Comparison of ENCODE assay signal across 7 mouse cellular contexts in genomic region chr17:73108888-73109259, GRCm38 (mm10). TPM values are rescaled to one million over a fixed set of nuclear protein-coding genes. Genes with fewer than 3 reads are reported as not detected.
DNase-seq lines count a peak whose midpoint lies in the region; ATAC-seq and TF ChIP-seq lines count a peak whose summit lies in the region.

No protein-coding gene starts in this region.

- H3K27ac ChIP-seq in neural tube, embryonic 11.5 days (ENCODE audit: low read depth, low read length): no peak overlapping the region
- H3K27ac ChIP-seq in forebrain, embryonic 15.5 days (replicated peaks): no peak overlapping the region
- H3K27ac ChIP-seq in liver, embryonic 13.5 days: no peak overlapping the region
- H3K27ac ChIP-seq in stomach, postnatal 0 days (replicated peaks): no peak overlapping the region

- peaks cover 3% of the 10 kb centered on the region; the same call in 1 of the 2 replicates for H3K4me1 ChIP-seq in neural tube, embryonic 11.5 days (ENCODE audit: control insufficient read depth, insufficient read depth, low read length)
- peaks cover 16% of the 10 kb centered on the region for H3K4me1 ChIP-seq in forebrain, embryonic 15.5 days
- peaks cover 24% of the 10 kb centered on the region for H3K4me1 ChIP-seq in liver, embryonic 13.5 days (replicated peaks)
- peaks cover 2% of the 10 kb centered on the region; the same call in 1 of the 2 replicates for H3K4me1 ChIP-seq in stomach, postnatal 0 days (replicated peaks; ENCODE audit: control insufficient read depth, insufficient read depth)

- no peak for DNase-seq in neural tube, embryonic 11.5 days (ENCODE audit: low spot score)
- DNase-seq in neural tube, embryonic 10.5 days (ENCODE audit: extremely low spot score, low spot score): no peak
- no peak for DNase-seq in liver, embryonic 13.5 days
- DNase-seq in stomach, postnatal 0 days (ENCODE audit: low spot score): no peak
- DNase-seq in kidney, postnatal 25 days: no peak
- no peak for DNase-seq in cerebellum, adult 9-11 months

- peak overlapping the region; percentile 76 for H3K4me3 ChIP-seq in neural tube, embryonic 11.5 days (ENCODE audit: low read depth, low read length)
- peak overlapping the region; percentile 90 for H3K4me3 ChIP-seq in forebrain, embryonic 15.5 days
- peak overlapping the region; percentile 84 for H3K4me3 ChIP-seq in liver, embryonic 13.5 days (replicated peaks)
- peak overlapping the region; percentile 90; the same call in 1 of the 2 replicates for H3K4me3 ChIP-seq in stomach, postnatal 0 days (ENCODE audit: low read depth, low read length)

- no peak for TF ChIP-seq CTCF in stomach, postnatal 0 days (IDR thresholded peaks at IDR 0.05; ENCODE audit: low read depth)

- TF ChIP-seq EP300 in stomach, postnatal 0 days (optimal IDR thresholded peaks at IDR 0.05): no peak

- ATAC-seq in neural tube, embryonic 11.5 days (ENCODE audit: insufficient read depth, low FRiP score, low TSS enrichment): no peak
- ATAC-seq in forebrain, embryonic 15.5 days (replicated peaks): no peak
- no peak for ATAC-seq in liver, embryonic 13.5 days (ENCODE audit: low read depth)
- no peak for ATAC-seq in stomach, postnatal 0 days (ENCODE audit: low FRiP score, low TSS enrichment)

- 90% methylated on average over 7 of the region's 7 CpGs for WGBS in neural tube, embryonic 11.5 days
- WGBS in forebrain, embryonic 15.5 days: 82% methylated on average over 7 of the region's 7 CpGs
- WGBS in liver, embryonic 13.5 days (ENCODE audit: insufficient replicate concordance): 64% methylated on average over 7 of the region's 7 CpGs
- 60% methylated on average over 7 of the region's 7 CpGs for WGBS in stomach, postnatal 0 days

- no peaks in the 10 kb centered on the region for H3K27me3 ChIP-seq in neural tube, embryonic 11.5 days (ENCODE audit: control insufficient read depth, insufficient read depth, low read length)
- no peaks in the 10 kb centered on the region for H3K27me3 ChIP-seq in forebrain, embryonic 15.5 days
- H3K27me3 ChIP-seq in liver, embryonic 13.5 days: no peaks in the 10 kb centered on the region
- no peaks in the 10 kb centered on the region for H3K27me3 ChIP-seq in stomach, postnatal 0 days (ENCODE audit: control insufficient read depth, insufficient read depth, low read length)

- H3K9ac ChIP-seq in neural tube, embryonic 11.5 days (ENCODE audit: low read length): peak overlapping the region; percentile 86; the same call in 1 of the 2 replicates
- no peak overlapping the region; the same call in 1 of the 2 replicates for H3K9ac ChIP-seq in forebrain, embryonic 15.5 days (replicated peaks)
- H3K9ac ChIP-seq in liver, embryonic 13.5 days: no peak overlapping the region
- no peak overlapping the region for H3K9ac ChIP-seq in stomach, postnatal 0 days (ENCODE audit: low read length)

- no peak overlapping the region; the same call in 1 of the 2 replicates for H3K4me2 ChIP-seq in neural tube, embryonic 11.5 days (ENCODE audit: low read depth)
- peak overlapping the region; percentile 85 for H3K4me2 ChIP-seq in forebrain, embryonic 15.5 days (replicated peaks)
- peak overlapping the region; percentile 98 for H3K4me2 ChIP-seq in liver, embryonic 13.5 days
- H3K4me2 ChIP-seq in stomach, postnatal 0 days (replicated peaks; ENCODE audit: low read depth): peak overlapping the region; percentile 98

- H3K9me3 ChIP-seq in neural tube, embryonic 11.5 days (ENCODE audit: control insufficient read depth, low read length): no peaks in the 10 kb centered on the region
- no peaks in the 10 kb centered on the region for H3K9me3 ChIP-seq in forebrain, embryonic 15.5 days
- no peaks in the 10 kb centered on the region for H3K9me3 ChIP-seq in liver, embryonic 13.5 days (replicated peaks)
- no peaks in the 10 kb centered on the region for H3K9me3 ChIP-seq in stomach, postnatal 0 days (ENCODE audit: control insufficient read depth, low read length)

- no peaks in the 10 kb centered on the region for H3K36me3 ChIP-seq in neural tube, embryonic 11.5 days (ENCODE audit: control insufficient read depth, insufficient read depth, low read length)
- H3K36me3 ChIP-seq in forebrain, embryonic 15.5 days: no peaks in the 10 kb centered on the region
- H3K36me3 ChIP-seq in liver, embryonic 13.5 days: no peaks in the 10 kb centered on the region
- no peaks in the 10 kb centered on the region for H3K36me3 ChIP-seq in stomach, postnatal 0 days (ENCODE audit: control insufficient read depth, insufficient read depth, low read length)

RNA-seq across cellular contexts. Expression of gene Lclat1, which starts 1.1 kb away (rescaled TPM):
- 15.8 TPM in 2 replicates for polyA plus RNA-seq in neural tube, embryonic 11.5 days (2014; fragmentation: Nextera tagmentation; extraction: Ambion mirVana)
- polyA plus RNA-seq in forebrain, embryonic 15.5 days (2015; fragmentation: Nextera tagmentation; extraction: Ambion mirVana): 7.3 and 7.9 TPM in 2 replicates
- polyA plus RNA-seq in liver, embryonic 13.5 days (2015; fragmentation: Nextera tagmentation; extraction: Ambion mirVana): 1.7 and 3.7 TPM in 2 replicates
- polyA plus RNA-seq in stomach, postnatal 0 days (2015; fragmentation: Nextera tagmentation; extraction: Ambion mirVana): 4.3 and 5.6 TPM in 2 replicates
